Mouse (Mus musculus) lung, embryonic 16.5 days (tissue): Measurements from ENCODE around the gene Pdlim3. TPM values are rescaled to one million over a fixed set of nuclear protein-coding genes. Genes with fewer than 3 reads are reported as not detected.
A peak's percentile ranks its signal among the peaks of the same experiment; 100 is the strongest.

ENCODE experiments used
- ATAC-seq: fragments of 200-750 bp; cut with Nextera tagmentation; 2 replicates; pipeline ENCODE4 v1.8.0; 2017; ENCODE audit warnings: low read depth, mild to moderate bottlenecking, moderate library complexity
- H3K27ac ChIP-seq: fragments of 300-500 bp; sonication (generic); 2 replicates; pipeline ENCODE4 v1.5.1; 2014; ENCODE audit warnings: mild to moderate bottlenecking, control low read depth, low read length
- H3K27me3 ChIP-seq: fragments of 300-500 bp; sonication (generic); 2 replicates; pipeline ENCODE4 v1.6.1; 2014; ENCODE audit warnings: low read depth, low read length, mixed read lengths; ENCODE audit not compliant: control insufficient read depth, insufficient read depth
- H3K36me3 ChIP-seq: fragments of 300-500 bp; sonication (generic); 2 replicates; pipeline ENCODE4 v1.6.1; 2014; ENCODE audit warnings: low read length; ENCODE audit not compliant: control insufficient read depth, insufficient read depth
- H3K4me1 ChIP-seq: fragments of 300-500 bp; sonication (generic); replicated peaks from 2 replicates; pipeline ENCODE4 v1.6.1; 2014; ENCODE audit warnings: low read length, mixed read lengths; ENCODE audit not compliant: control insufficient read depth, insufficient read depth
- H3K4me2 ChIP-seq: fragments of 300-500 bp; sonication (generic); 2 replicates; pipeline ENCODE4 v1.6.1; 2014; ENCODE audit warnings: low read depth, low read length, control low read depth
- H3K4me3 ChIP-seq: fragments of 300-500 bp; sonication (generic); 2 replicates; pipeline ENCODE4 v1.5.1; 2014; ENCODE audit warnings: mild to moderate bottlenecking, low read length, control low read depth
- H3K9ac ChIP-seq: fragments of 300-500 bp; sonication (generic); 2 replicates; pipeline ENCODE4 v1.6.1; 2014; ENCODE audit warnings: low read length, control low read depth
- H3K9me3 ChIP-seq: fragments of 300-500 bp; sonication (generic); 2 replicates; pipeline ENCODE4 v1.6.1; 2016; ENCODE audit warnings: low read length; ENCODE audit not compliant: control insufficient read depth
- WGBS: fragments of 180-500 bp; shearing (Covaris S2); extraction: QIAGEN DNeasy Blood & Tissue Kit; methylation state at CpG from one replicate; pipeline ENCODE4 v1.1.7; 2014; 5-methylcytosine and 5-hydroxymethylcytosine counted together
- polyA plus RNA-seq: library from polyadenylated mRNA; unstranded; fragments of >200 nt; fragmentation: Nextera tagmentation; extraction: Ambion mirVana; gene quantifications from 2 replicates; pipeline ENCODE4 v1.2.1, GENCODE M21; 2015

Pdlim3 gene
- polyA plus RNA-seq, 1 experiment from 2014 or later = 45.5 TPM

DNA sequence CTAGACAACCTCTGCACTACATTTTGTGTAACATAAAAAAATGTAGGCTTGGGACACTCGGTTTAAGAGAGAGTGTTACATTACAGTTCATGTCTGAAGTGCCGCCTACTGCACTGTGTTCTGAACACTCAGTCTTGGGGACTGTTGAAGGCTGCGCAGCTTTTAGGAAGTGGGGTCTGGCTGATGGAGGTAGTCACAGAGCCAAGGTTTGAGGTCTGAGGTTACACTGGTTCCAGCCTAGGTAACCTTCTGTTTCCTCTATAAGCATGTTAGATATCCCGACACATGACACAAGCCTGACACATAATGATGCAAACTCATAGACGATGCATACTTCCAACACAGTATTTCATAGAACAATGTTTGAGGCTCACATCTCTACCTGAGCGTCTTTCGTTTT lies 4.5 kb downstream of the Pdlim3 start:
- Histone ChIP-seq H3K9ac (no peak overlapping the region), H3K4me2 (no peak overlapping the region), H3K27me3 (no peaks in the 10 kb centered on the region), H3K4me1 (peaks cover 4% of the 10 kb centered on the region; the same call in 1 of the 2 replicates), H3K4me3 (no peak overlapping the region), H3K36me3 (no peaks in the 10 kb centered on the region), H3K27ac (no peak overlapping the region), H3K9me3 (no peaks in the 10 kb centered on the region)
- no peak for ATAC-seq
- WGBS = 89% methylated on average over 7 of the region's 7 CpGs

GRCm38 (mm10) chr8:45896590-45896989 lies 11.3 kb downstream of the Pdlim3 start:
- ATAC-seq = no peak
- Histone ChIP-seq H3K9ac (no peak overlapping the region), H3K4me1 (no peaks in the 10 kb centered on the region), H3K4me3 (no peak overlapping the region), H3K27ac (no peak overlapping the region), H3K9me3 (no peaks in the 10 kb centered on the region), H3K4me2 (no peak overlapping the region), H3K36me3 (no peaks in the 10 kb centered on the region), H3K27me3 (no peaks in the 10 kb centered on the region)
- 75% methylated on average over 3 of the region's 3 CpGs for WGBS

GRCm38 (mm10) chr8:45899783-45900182 lies 14.5 kb downstream of the Pdlim3 start:
- H3K27me3 ChIP-seq = no peaks in the 10 kb centered on the region

GRCm38 (mm10) chr8:45901626-45902025 lies 16.4 kb downstream of the Pdlim3 start:
- Histone ChIP-seq H3K4me2 (no peak overlapping the region), H3K9me3 (no peaks in the 10 kb centered on the region), H3K4me1 (peaks cover 2% of the 10 kb centered on the region; the same call in 1 of the 2 replicates), H3K36me3 (no peaks in the 10 kb centered on the region), H3K9ac (no peak overlapping the region), H3K27me3 (no peaks in the 10 kb centered on the region), H3K4me3 (no peak overlapping the region), H3K27ac (no peak overlapping the region)
- no peak for ATAC-seq
- WGBS = 42% methylated on average over 8 of the region's 8 CpGs

More at GRCm38 (mm10) chr8:45899783-45900182, 14.5 kb downstream of the Pdlim3 start:
- Histone ChIP-seq H3K9me3 (no peaks in the 10 kb centered on the region), H3K4me3 (no peak overlapping the region), H3K4me2 (no peak overlapping the region), H3K36me3 (no peaks in the 10 kb centered on the region), H3K27ac (no peak overlapping the region), H3K9ac (no peak overlapping the region), H3K4me1 (peaks cover 2% of the 10 kb centered on the region; the same call in 1 of the 2 replicates)
- whole genome bisulfite sequencing = 80% methylated on average over 3 of the region's 3 CpGs
- no peak for ATAC-seq

DNA sequence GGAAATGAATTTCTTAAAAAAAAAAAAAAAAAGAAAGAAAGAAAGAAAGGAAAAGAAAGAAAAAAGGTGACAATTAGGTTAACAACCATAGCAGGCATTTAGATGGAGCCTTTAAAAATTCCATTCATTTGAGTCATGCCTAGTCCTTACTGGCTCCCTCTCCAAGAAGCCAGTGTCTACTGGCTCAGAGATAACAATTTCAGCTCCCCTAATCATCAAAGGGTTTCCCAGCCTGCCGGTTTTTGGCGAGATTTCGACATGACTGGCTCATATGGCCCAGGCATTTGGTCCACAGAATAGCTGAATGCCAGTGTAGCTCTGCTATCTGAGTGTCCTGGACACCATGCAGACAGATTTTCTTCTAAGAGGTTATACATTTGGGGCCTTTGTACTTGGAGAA lies 18.4 kb downstream of the Pdlim3 start:
- H3K36me3 ChIP-seq = no peaks in the 10 kb centered on the region
- peaks cover 2% of the 10 kb centered on the region; the same call in 1 of the 2 replicates for H3K4me1 ChIP-seq
- no peaks in the 10 kb centered on the region for H3K9me3 ChIP-seq
- no peak overlapping the region for H3K4me2 ChIP-seq
- peak; percentile 48; the same call in 1 of the 2 replicates for ATAC-seq
- no peak overlapping the region for H3K4me3 ChIP-seq
- no peak overlapping the region for H3K9ac ChIP-seq
- H3K27ac ChIP-seq = no peak overlapping the region
- 12% methylated on average over 3 of the region's 3 CpGs for WGBS
- no peaks in the 10 kb centered on the region for H3K27me3 ChIP-seq

GRCm38 (mm10) chr8:45905591-45906250 lies 20.5 kb downstream of the Pdlim3 start:
- no peak overlapping the region for H3K4me2 ChIP-seq
- H3K27ac ChIP-seq = peak overlapping the region; percentile 40; the same call in 1 of the 2 replicates
- no peaks in the 10 kb centered on the region for H3K9me3 ChIP-seq
- H3K36me3 ChIP-seq = no peaks in the 10 kb centered on the region
- no peak overlapping the region for H3K9ac ChIP-seq
- peaks cover 4% of the 10 kb centered on the region; the same call in 1 of the 2 replicates for H3K4me1 ChIP-seq
- 60% methylated on average over 7 of the region's 7 CpGs for WGBS
- no peak overlapping the region for H3K4me3 ChIP-seq
- peak; percentile 51; the same call in 1 of the 2 replicates for ATAC-seq
- no peaks in the 10 kb centered on the region for H3K27me3 ChIP-seq

- whole genome bisulfite sequencing = 80% methylated on average over 4 of the region's 4 CpGs
- Histone ChIP-seq H3K36me3 (no peaks in the 10 kb centered on the region), H3K4me2 (no peak overlapping the region), H3K4me3 (no peak overlapping the region), H3K4me1 (peaks cover 4% of the 10 kb centered on the region; the same call in 1 of the 2 replicates), H3K9ac (no peak overlapping the region), H3K27me3 (no peaks in the 10 kb centered on the region), H3K27ac (no peak overlapping the region), H3K9me3 (no peaks in the 10 kb centered on the region)
- no peak for ATAC-seq
Measured at GRCm38 (mm10) chr8:45906251-45906619, 21.0 kb downstream of the Pdlim3 start.

- H3K9me3 ChIP-seq = no peaks in the 10 kb centered on the region; the same call in 1 of the 2 replicates
- no peak overlapping the region for H3K9ac ChIP-seq
- H3K4me3 ChIP-seq = no peak overlapping the region
- H3K27me3 ChIP-seq = no peaks in the 10 kb centered on the region
- H3K27ac ChIP-seq = no peak overlapping the region
- peaks cover 6% of the 10 kb centered on the region; the same call in 1 of the 2 replicates for H3K4me1 ChIP-seq
- no peak for ATAC-seq
- no peak overlapping the region for H3K4me2 ChIP-seq
- WGBS = 72% methylated on average over 11 of the region's 11 CpGs
- no peaks in the 10 kb centered on the region for H3K36me3 ChIP-seq
Measured at GRCm38 (mm10) chr8:45913707-45914106, 28.4 kb downstream of the Pdlim3 start.

GRCm38 (mm10) chr8:45916496-45916895 lies 31.2 kb downstream of the Pdlim3 start:
- H3K4me2 ChIP-seq = no peak overlapping the region
- no peaks in the 10 kb centered on the region for H3K36me3 ChIP-seq
- ATAC-seq = no peak
- H3K4me1 ChIP-seq = peaks cover 4% of the 10 kb centered on the region; the same call in 1 of the 2 replicates
- no peaks in the 10 kb centered on the region for H3K27me3 ChIP-seq
- H3K9me3 ChIP-seq = no peaks in the 10 kb centered on the region; the same call in 1 of the 2 replicates
- 67% methylated on average over 3 of the region's 3 CpGs for WGBS
- H3K9ac ChIP-seq = no peak overlapping the region
- no peak overlapping the region for H3K4me3 ChIP-seq
- H3K27ac ChIP-seq = no peak overlapping the region
